Mouse (Mus musculus) spleen, postnatal 0 days (tissue): ENCODE measurements around the gene Bag2. TPM values are rescaled to one million over a fixed set of nuclear protein-coding genes. Genes with fewer than 3 reads are reported as not detected.

ENCODE experiments used
- polyA plus RNA-seq: library from polyadenylated mRNA; unstranded; fragments of >200 nt; fragmentation: Nextera tagmentation; extraction: Ambion mirVana; gene quantifications from 2 replicates; pipeline ENCODE4 v1.2.1, GENCODE M21; 2015

The Bag2 gene
- 43.0 and 47.2 TPM in 2 replicates for polyA plus RNA-seq

DNA sequence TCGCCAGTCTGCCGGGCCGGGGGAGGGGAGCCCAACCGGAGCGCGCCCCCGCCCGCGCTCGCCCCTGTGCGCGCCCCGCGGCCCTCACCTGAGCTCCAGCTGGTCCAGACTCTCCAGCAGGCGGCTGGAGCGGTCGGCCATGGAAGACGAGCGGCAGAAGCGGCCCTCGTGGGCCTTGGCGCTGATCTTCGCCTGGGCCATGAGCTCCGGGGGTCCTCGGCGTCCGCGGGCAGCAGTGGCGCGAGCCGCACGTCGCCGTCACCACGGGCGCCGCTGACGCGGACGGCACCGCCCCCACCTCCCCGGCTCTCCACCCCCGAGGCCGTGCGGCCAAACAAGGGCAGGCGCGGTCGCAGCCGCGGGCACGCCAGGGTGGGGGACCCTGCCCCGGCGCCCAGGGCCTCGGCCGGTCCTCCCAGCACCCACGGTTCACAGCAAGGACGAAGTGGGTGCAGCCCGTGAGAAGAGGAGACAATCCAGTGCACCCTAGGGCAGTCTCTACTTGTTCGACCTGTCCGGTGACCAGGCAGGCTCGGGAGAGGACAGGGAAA, at the start of gene Bag2:
Bag2 (minus strand) TSS at position 305 of the 551 bp plus-strand sequence.

GRCm38 (mm10) chr1:33719733-33720225, 37.8 kb downstream of the Bag2 start, which contains the start of gene Rab23:
Gene Rab23, plus strand, starts transcription at chr1:33719887.

Other genes with a start within 250 kb of the Bag2 start
- 49.1 and 57.3 TPM in 2 replicates for gene Prim2, start 88.0 kb downstream of the Bag2 start, polyA plus RNA-seq
- gene Rab23, start 37.9 kb downstream of the Bag2 start, polyA plus RNA-seq, result 5.3 and 7.7 TPM in 2 replicates
- 8.6 and 9.6 TPM in 2 replicates for gene Zfp451, start 56.8 kb upstream of the Bag2 start, polyA plus RNA-seq
- 0.46 and 0.60 TPM in 2 replicates for gene Bend6, start 150.0 kb upstream of the Bag2 start, polyA plus RNA-seq
- 4.1 and 4.9 TPM in 2 replicates for gene Dst, start 150.4 kb upstream of the Bag2 start, polyA plus RNA-seq